Comparison of ENCODE assay signal across 18 mouse cellular contexts in genomic region chr11:69884663-69885062, GRCm38 (mm10). TPM values are rescaled to one million over a fixed set of nuclear protein-coding genes. Genes with fewer than 3 reads are reported as not detected.
DNase-seq lines count a peak whose midpoint lies in the region; ATAC-seq and TF ChIP-seq lines count a peak whose summit lies in the region.
"Had no signal": no experiment of that assay in that cellular context is flagged by ENCODE, and none has a peak within 500 bp of the region (broad histone marks: within the 10 kb centered on the region; RNA-seq: fewer than 3 reads in every experiment).

No protein-coding gene starts in this region.

- TF ChIP-seq POLR2A in heart, adult 2 months (IDR thresholded peaks at IDR 0.05; ENCODE audit: insufficient read depth, low read depth, low read length), result no peak

- no peaks in the 10 kb centered on the region for H3K27me3 ChIP-seq in heart, adult 2 months (ENCODE audit: control insufficient read depth, insufficient read depth, low read length)
- no peaks in the 10 kb centered on the region for H3K27me3 ChIP-seq in intestine, embryonic 15.5 days (replicated peaks)
- H3K27me3 ChIP-seq in intestine, postnatal 0 days (replicated peaks; ENCODE audit: control insufficient read depth, insufficient read depth, low read length), result no peaks in the 10 kb centered on the region
- H3K27me3 ChIP-seq in lung, embryonic 14.5 days (ENCODE audit: insufficient read depth, low read length), result no peaks in the 10 kb centered on the region
- H3K27me3 ChIP-seq in liver, embryonic 15.5 days, result no peaks in the 10 kb centered on the region
- H3K27me3 ChIP-seq in midbrain, postnatal 0 days (ENCODE audit: insufficient read depth, low read length), result no peaks in the 10 kb centered on the region
- H3K27me3 ChIP-seq: embryonic facial prominence, embryonic 15.5 days had no signal

- intact Hi-C loops in heart, adult 2 months (cut with DNase I), result no loop called here
- intact Hi-C loops in heart, postnatal 14 days (cut with DNase I), result no loop called here

- H3K27ac ChIP-seq in heart, adult 2 months, result peak overlapping the region; percentile 67
- H3K27ac ChIP-seq in intestine, embryonic 15.5 days, result 0 out of 2 replicates have a peak overlapping the region, but pooled peaks have one; percentile 3
- no peak overlapping the region for H3K27ac ChIP-seq in intestine, postnatal 0 days (ENCODE audit: low read depth, low read length)
- H3K27ac ChIP-seq in lung, embryonic 14.5 days (ENCODE audit: low read depth), result no peak overlapping the region; the same call in 1 of the 2 replicates
- H3K27ac ChIP-seq in liver, embryonic 15.5 days (replicated peaks), result 0 out of 2 replicates have a peak overlapping the region, but pooled peaks have one; percentile 41
- H3K27ac ChIP-seq in midbrain, postnatal 0 days (ENCODE audit: low read depth, low read length), result no peak overlapping the region
- H3K27ac ChIP-seq: embryonic facial prominence, embryonic 15.5 days; forebrain, embryonic 13.5 days; neural tube, embryonic 15.5 days had no signal

- no peaks in the 10 kb centered on the region for H3K9me3 ChIP-seq in intestine, embryonic 15.5 days
- H3K9me3 ChIP-seq in intestine, postnatal 0 days (ENCODE audit: control insufficient read depth), result no peaks in the 10 kb centered on the region
- H3K9me3 ChIP-seq in lung, embryonic 14.5 days (ENCODE audit: low read depth, low read length), result no peaks in the 10 kb centered on the region
- no peaks in the 10 kb centered on the region for H3K9me3 ChIP-seq in liver, embryonic 15.5 days (replicated peaks)
- H3K9me3 ChIP-seq in midbrain, postnatal 0 days (ENCODE audit: low read length), result no peaks in the 10 kb centered on the region
- H3K9me3 ChIP-seq: embryonic facial prominence, embryonic 15.5 days; forebrain, embryonic 13.5 days; neural tube, embryonic 15.5 days had no signal

- peak overlapping the region; percentile 28; the same call in 1 of the 2 replicates for H3K4me3 ChIP-seq in heart, adult 2 months
- H3K4me3 ChIP-seq in intestine, embryonic 15.5 days (replicated peaks), result no peak overlapping the region
- H3K4me3 ChIP-seq in intestine, postnatal 0 days (ENCODE audit: low read depth, low read length), result no peak overlapping the region
- H3K4me3 ChIP-seq in lung, embryonic 14.5 days (ENCODE audit: low read depth, low read length), result no peak overlapping the region
- H3K4me3 ChIP-seq in liver, embryonic 15.5 days (replicated peaks), result no peak overlapping the region
- H3K4me3 ChIP-seq in midbrain, postnatal 0 days (ENCODE audit: low read depth, low read length), result no peak overlapping the region
- H3K4me3 ChIP-seq: embryonic facial prominence, embryonic 15.5 days; forebrain, embryonic 13.5 days; neural tube, embryonic 15.5 days had no signal

- DNase-seq in heart, adult 2 months, result no peak
- no peak for DNase-seq in heart, postnatal 14 days
- no peak for DNase-seq in lung, embryonic 14.5 days
- no peak for DNase-seq in lung, postnatal 14 days
- no peak for DNase-seq in midbrain, postnatal 0 days (ENCODE audit: low spot score)
- DNase-seq: cerebellum, adult 11-12 months; right cerebral cortex, adult 18-20 months; thymus, adult 18-20 months had no signal

- WGBS in heart, adult 2 months, result 57% methylated on average over 8 of the region's 8 CpGs
- WGBS in intestine, embryonic 15.5 days, result 76% methylated on average over 8 of the region's 8 CpGs
- WGBS in intestine, postnatal 0 days, result 76% methylated on average over 8 of the region's 8 CpGs
- WGBS in lung, embryonic 14.5 days, result 74% methylated on average over 8 of the region's 8 CpGs
- 77% methylated on average over 8 of the region's 8 CpGs for WGBS in liver, embryonic 15.5 days (ENCODE audit: insufficient replicate concordance)
- 89% methylated on average over 8 of the region's 8 CpGs for WGBS in midbrain, postnatal 0 days

- no peaks in the 10 kb centered on the region for H3K36me3 ChIP-seq in heart, adult 2 months (ENCODE audit: control insufficient read depth, insufficient read depth, low read length)
- no peaks in the 10 kb centered on the region for H3K36me3 ChIP-seq in intestine, embryonic 15.5 days
- no peaks in the 10 kb centered on the region for H3K36me3 ChIP-seq in intestine, postnatal 0 days (ENCODE audit: control insufficient read depth, insufficient read depth)
- no peaks in the 10 kb centered on the region for H3K36me3 ChIP-seq in lung, embryonic 14.5 days (ENCODE audit: insufficient read depth)
- H3K36me3 ChIP-seq in liver, embryonic 15.5 days (replicated peaks), result 0 out of 2 replicates have a peak, but pooled peaks cover 7% of the 10 kb centered on the region
- no peaks in the 10 kb centered on the region for H3K36me3 ChIP-seq in midbrain, postnatal 0 days (ENCODE audit: insufficient read depth, low read length)
- H3K36me3 ChIP-seq: embryonic facial prominence, embryonic 15.5 days; neural tube, embryonic 15.5 days had no signal

- TF ChIP-seq EP300 in heart, adult 2 months (IDR thresholded peaks at IDR 0.05; ENCODE audit: insufficient read depth, low read depth, low read length), result no peak

- H3K9ac ChIP-seq in heart, adult 2 months (ENCODE audit: low read depth, low read length), result peak overlapping the region; percentile 44
- no peak overlapping the region for H3K9ac ChIP-seq in intestine, embryonic 15.5 days
- H3K9ac ChIP-seq in intestine, postnatal 0 days (ENCODE audit: low read depth, low read length), result no peak overlapping the region
- no peak overlapping the region; the same call in 1 of the 2 replicates for H3K9ac ChIP-seq in lung, embryonic 14.5 days
- no peak overlapping the region for H3K9ac ChIP-seq in liver, embryonic 15.5 days
- H3K9ac ChIP-seq in midbrain, postnatal 0 days (replicated peaks; ENCODE audit: low read length, poor library complexity, severe bottlenecking), result no peak overlapping the region
- H3K9ac ChIP-seq: embryonic facial prominence, embryonic 15.5 days; forebrain, embryonic 13.5 days; neural tube, embryonic 15.5 days had no signal

- no peak for TF ChIP-seq CTCF in heart, adult 2 months (IDR thresholded peaks at IDR 0.05)
- no peak for TF ChIP-seq CTCF in intestine, postnatal 0 days (IDR thresholded peaks at IDR 0.05; ENCODE audit: low read depth)
- no peak for TF ChIP-seq CTCF in lung, embryonic 14.5 days (IDR thresholded peaks at IDR 0.05; ENCODE audit: low read depth)
- TF ChIP-seq CTCF in midbrain, postnatal 0 days (IDR thresholded peaks at IDR 0.05), result no peak

- no peak overlapping the region for H3K4me2 ChIP-seq in intestine, embryonic 15.5 days (replicated peaks)
- H3K4me2 ChIP-seq in intestine, postnatal 0 days (replicated peaks; ENCODE audit: low read depth), result no peak overlapping the region
- H3K4me2 ChIP-seq in lung, embryonic 14.5 days, result peak overlapping the region; percentile 36; the same call in 1 of the 2 replicates
- no peak overlapping the region for H3K4me2 ChIP-seq in liver, embryonic 15.5 days
- H3K4me2 ChIP-seq in midbrain, postnatal 0 days (ENCODE audit: low read depth, low read length, poor library complexity, severe bottlenecking), result no peak overlapping the region
- H3K4me2 ChIP-seq: embryonic facial prominence, embryonic 15.5 days; forebrain, embryonic 13.5 days; neural tube, embryonic 15.5 days had no signal

- H3K79me2 ChIP-seq in heart, adult 2 months (replicated peaks; ENCODE audit: control insufficient read depth, insufficient read depth, low read length), result no peaks in the 10 kb centered on the region

- ATAC-seq in intestine, embryonic 15.5 days, result no peak
- ATAC-seq in intestine, postnatal 0 days, result no peak
- no peak for ATAC-seq in lung, embryonic 14.5 days (ENCODE audit: insufficient read depth)
- ATAC-seq in liver, embryonic 15.5 days (ENCODE audit: insufficient read depth), result no peak
- ATAC-seq in midbrain, postnatal 0 days (ENCODE audit: low FRiP score), result no peak
- ATAC-seq: forebrain, embryonic 13.5 days had no signal

- peaks cover 5% of the 10 kb centered on the region for H3K4me1 ChIP-seq in heart, adult 2 months (ENCODE audit: control insufficient read depth, insufficient read depth, low read length)
- H3K4me1 ChIP-seq in intestine, embryonic 15.5 days (replicated peaks), result peaks cover 17% of the 10 kb centered on the region
- peaks cover 5% of the 10 kb centered on the region; the same call in 1 of the 2 replicates for H3K4me1 ChIP-seq in intestine, postnatal 0 days (replicated peaks; ENCODE audit: control insufficient read depth, insufficient read depth, low read length)
- H3K4me1 ChIP-seq in lung, embryonic 14.5 days (ENCODE audit: insufficient read depth), result peaks cover 12% of the 10 kb centered on the region
- H3K4me1 ChIP-seq in liver, embryonic 15.5 days (replicated peaks), result peaks cover 81% of the 10 kb centered on the region
- H3K4me1 ChIP-seq in midbrain, postnatal 0 days (ENCODE audit: insufficient read depth, low read length), result no peaks in the 10 kb centered on the region

RNA-seq across cellular contexts. Expression of gene Kctd11, which starts 3.5 kb away (rescaled TPM):
- total RNA-seq in heart, adult 2 months (2021), result 1 to 10 TPM; 2.3 to 2.6 TPM
- 2.9 TPM in 2 replicates for polyA plus RNA-seq in heart, adult 2 months (2012; rRNA removed)
- 1 to 10 TPM; 3.1 to 3.8 TPM for total RNA-seq in heart, postnatal 14 days (2021)
- 5.2 and 5.5 TPM in 2 replicates for polyA plus RNA-seq in intestine, embryonic 15.5 days (2015; fragmentation: Nextera tagmentation; extraction: Ambion mirVana)
- 4.0 and 4.1 TPM in 2 replicates for polyA plus RNA-seq in intestine, postnatal 0 days (2015; fragmentation: Nextera tagmentation; extraction: Ambion mirVana)
- 6.2 and 7.5 TPM in 2 replicates for polyA plus RNA-seq in lung, embryonic 14.5 days (2014; fragmentation: Nextera tagmentation; extraction: Ambion mirVana)
- 1.2 and 1.4 TPM in 2 replicates for polyA plus RNA-seq in liver, embryonic 15.5 days (2015; fragmentation: Nextera tagmentation; extraction: Ambion mirVana)
- 0.93 and 1.6 TPM in 2 replicates for total RNA-seq in midbrain, postnatal 0 days (2014; rRNA removed)
- 0.57 and 0.92 TPM in 2 replicates for polyA plus RNA-seq in midbrain, postnatal 0 days (2015; fragmentation: Nextera tagmentation; extraction: Ambion mirVana)

RNA-seq across cellular contexts. Expression of gene Tmem95, which starts 6.8 kb away (rescaled TPM):
- total RNA-seq in heart, adult 2 months (2021), result not detected
- not detected in 2 replicates for polyA plus RNA-seq in heart, adult 2 months (2012; rRNA removed)
- not detected for total RNA-seq in heart, postnatal 14 days (2021)
- polyA plus RNA-seq in intestine, embryonic 15.5 days (2015; fragmentation: Nextera tagmentation; extraction: Ambion mirVana), result not detected in 2 replicates
- not detected in 2 replicates for polyA plus RNA-seq in intestine, postnatal 0 days (2015; fragmentation: Nextera tagmentation; extraction: Ambion mirVana)
- not detected in 2 replicates for polyA plus RNA-seq in lung, embryonic 14.5 days (2014; fragmentation: Nextera tagmentation; extraction: Ambion mirVana)
- not detected in 2 replicates for polyA plus RNA-seq in liver, embryonic 15.5 days (2015; fragmentation: Nextera tagmentation; extraction: Ambion mirVana)
- total RNA-seq in midbrain, postnatal 0 days (2014; rRNA removed), result not detected in 2 replicates
- not detected in 2 replicates for polyA plus RNA-seq in midbrain, postnatal 0 days (2015; fragmentation: Nextera tagmentation; extraction: Ambion mirVana)
- total RNA-seq: common myeloid progenitor, adult 5-6 weeks; megakaryocyte progenitor cell, adult 5-6 weeks had no signal
- polyA plus RNA-seq: forebrain, embryonic 13.5 days; hindbrain, embryonic 11.5 days; limb, embryonic 11.5 days; neural tube, embryonic 15.5 days had no signal

RNA-seq across cellular contexts. Expression of gene Acap1, which starts 10.7 kb away (rescaled TPM):
- total RNA-seq in heart, adult 2 months (2021), result 1 to 10 TPM in 1 of 2 experiments, under 1 TPM in 1; 0.65 to 1.1 TPM
- polyA plus RNA-seq in heart, adult 2 months (2012; rRNA removed), result 1.7 and 3.3 TPM in 2 replicates
- total RNA-seq in heart, postnatal 14 days (2021), result 1 to 10 TPM; 2.3 to 6.8 TPM
- polyA plus RNA-seq in intestine, embryonic 15.5 days (2015; fragmentation: Nextera tagmentation; extraction: Ambion mirVana), result 4.8 and 5.9 TPM in 2 replicates
- 1.1 TPM in 2 replicates for polyA plus RNA-seq in intestine, postnatal 0 days (2015; fragmentation: Nextera tagmentation; extraction: Ambion mirVana)
- polyA plus RNA-seq in lung, embryonic 14.5 days (2014; fragmentation: Nextera tagmentation; extraction: Ambion mirVana), result 0.38 and 0.83 TPM in 2 replicates
- 5.9 and 7.2 TPM in 2 replicates for polyA plus RNA-seq in liver, embryonic 15.5 days (2015; fragmentation: Nextera tagmentation; extraction: Ambion mirVana)
- total RNA-seq in midbrain, postnatal 0 days (2014; rRNA removed), result 0.66 TPM in 1 of 2 replicates, not detected in the other
- 0.14 TPM in 1 of 2 replicates, not detected in the other for polyA plus RNA-seq in midbrain, postnatal 0 days (2015; fragmentation: Nextera tagmentation; extraction: Ambion mirVana)

RNA-seq across cellular contexts. Expression of gene 2810408A11Rik, which starts 16.1 kb away (rescaled TPM):
- under 1 TPM; 0.23 to 0.34 TPM for total RNA-seq in heart, adult 2 months (2021)
- 0.15 and 0.41 TPM in 2 replicates for polyA plus RNA-seq in heart, adult 2 months (2012; rRNA removed)
- total RNA-seq in heart, postnatal 14 days (2021), result 1 to 10 TPM in 1 of 2 experiments, under 1 TPM in 1; 0.95 to 1.1 TPM
- 7.7 and 7.9 TPM in 2 replicates for polyA plus RNA-seq in intestine, embryonic 15.5 days (2015; fragmentation: Nextera tagmentation; extraction: Ambion mirVana)
- polyA plus RNA-seq in intestine, postnatal 0 days (2015; fragmentation: Nextera tagmentation; extraction: Ambion mirVana), result 3.5 and 3.8 TPM in 2 replicates
- polyA plus RNA-seq in lung, embryonic 14.5 days (2014; fragmentation: Nextera tagmentation; extraction: Ambion mirVana), result 11.3 and 14.1 TPM in 2 replicates
- polyA plus RNA-seq in liver, embryonic 15.5 days (2015; fragmentation: Nextera tagmentation; extraction: Ambion mirVana), result 0.89 and 1.0 TPM in 2 replicates
- 3.3 and 8.7 TPM in 2 replicates for total RNA-seq in midbrain, postnatal 0 days (2014; rRNA removed)
- polyA plus RNA-seq in midbrain, postnatal 0 days (2015; fragmentation: Nextera tagmentation; extraction: Ambion mirVana), result 4.8 and 6.2 TPM in 2 replicates

RNA-seq across cellular contexts. Expression of gene Neurl4, which starts 16.2 kb away (rescaled TPM):
- total RNA-seq in heart, adult 2 months (2021), result 10 to 100 TPM; 42.6 to 47.1 TPM
- polyA plus RNA-seq in heart, adult 2 months (2012; rRNA removed), result 31.5 and 54.1 TPM in 2 replicates
- total RNA-seq in heart, postnatal 14 days (2021), result 10 to 100 TPM; 43.5 to 45.8 TPM
- 7.0 and 10.0 TPM in 2 replicates for polyA plus RNA-seq in intestine, embryonic 15.5 days (2015; fragmentation: Nextera tagmentation; extraction: Ambion mirVana)
- 9.7 and 10.3 TPM in 2 replicates for polyA plus RNA-seq in intestine, postnatal 0 days (2015; fragmentation: Nextera tagmentation; extraction: Ambion mirVana)
- polyA plus RNA-seq in lung, embryonic 14.5 days (2014; fragmentation: Nextera tagmentation; extraction: Ambion mirVana), result 12.5 and 13.1 TPM in 2 replicates
- 2.7 and 3.1 TPM in 2 replicates for polyA plus RNA-seq in liver, embryonic 15.5 days (2015; fragmentation: Nextera tagmentation; extraction: Ambion mirVana)
- 112 and 118 TPM in 2 replicates for total RNA-seq in midbrain, postnatal 0 days (2014; rRNA removed)
- 15.2 and 16.7 TPM in 2 replicates for polyA plus RNA-seq in midbrain, postnatal 0 days (2015; fragmentation: Nextera tagmentation; extraction: Ambion mirVana)

Comparison
In these comparisons a context has a peak if more than half of its experiments do, and no peak if none do; other contexts are left out.
1. H3K27ac ChIP-seq: peak in heart, adult 2 months (single experiment), intestine, embryonic 15.5 days (single experiment) and liver, embryonic 15.5 days (single experiment); none in intestine, postnatal 0 days (single experiment), lung, embryonic 14.5 days (single experiment) and midbrain, postnatal 0 days (single experiment).